Mouse (Mus musculus) kidney, adult 2 months (tissue): ENCODE measurements at regions not wholly inside any gene's neighbourhood (a gene's known extent, or its start where the extent isn't known, plus 50 kb on each side); places are given as distances from the start of the nearest gene placed in this dataset.

Experiments
- CTCF ChIP-seq: fragments of 200-500 bp; conservative IDR thresholded peaks from 2 replicates; pipeline ENCODE4 v1.5.1; 2011; ENCODE audit warnings: low read depth, mild to moderate bottlenecking, control low read depth, low read length, moderate library complexity, mixed read lengths; ENCODE audit not compliant: insufficient read depth, insufficient read length
- POLR2A ChIP-seq: fragments of 200-500 bp; IDR thresholded peaks from one replicate; pipeline ENCODE4 v1.6.1; 2011; ENCODE audit warnings: low read depth, low read length, control low read depth

- TF ChIP-seq POLR2A (no peak), CTCF (no peak)
Measured at GRCm38 (mm10) chr6:143554946-143555345, 387.9 kb downstream of the Etnk1 start.
